Mouse (Mus musculus): ENCODE measurements around the gene Cdc42bpg. TPM values are rescaled to one million over a fixed set of nuclear protein-coding genes. Genes with fewer than 3 reads are reported as not detected.
"Not testable (repeated sequence)": the region's sequence is repeated elsewhere in the genome, so short reads cannot be mapped to it uniquely, and the experiment has no call there.

Gene Cdc42bpg
- polyA plus RNA-seq, 1 experiment = 0.69 TPM

DNA sequence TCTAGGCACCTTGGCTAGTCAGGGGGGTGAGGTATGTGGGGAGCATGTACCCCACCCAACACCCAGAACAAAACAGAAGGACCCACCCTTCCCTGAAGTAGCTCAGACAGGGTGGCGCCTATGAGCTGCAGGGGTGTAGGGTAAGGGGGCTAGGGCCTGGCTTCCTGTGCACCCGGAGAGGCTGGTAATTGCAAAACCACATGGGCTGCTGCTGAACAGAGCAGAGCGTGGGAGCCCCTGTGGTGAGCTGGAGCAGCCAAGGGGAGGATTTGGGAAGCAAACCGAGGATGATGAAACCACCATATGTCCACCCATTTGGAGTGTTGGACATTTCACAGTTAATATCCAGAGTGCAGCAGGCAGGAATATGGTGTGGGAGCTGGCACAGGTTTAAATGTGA is 3.7 kb upstream of the Cdc42bpg start:
- no peaks in the 10 kb centered on the region for H3K9me3 ChIP-seq (ENCODE audit: control insufficient read depth, low read length)
- H3K4me3 ChIP-seq (replicated peaks) = no peak overlapping the region
- TF ChIP-seq GATA1 (IDR thresholded peaks at IDR 0.05; ENCODE audit: low read length) (no peak), TAL1 (IDR thresholded peaks at IDR 0.05; ENCODE audit: low read length) (no peak)
- no peaks in the 10 kb centered on the region for H3K27me3 ChIP-seq (ENCODE audit: control insufficient read depth)
- H3K4me1 ChIP-seq (ENCODE audit: control insufficient read depth) = peaks cover 97% of the 10 kb centered on the region
- peaks cover 49% of the 10 kb centered on the region for H3K36me3 ChIP-seq (ENCODE audit: control insufficient read depth)

DNA sequence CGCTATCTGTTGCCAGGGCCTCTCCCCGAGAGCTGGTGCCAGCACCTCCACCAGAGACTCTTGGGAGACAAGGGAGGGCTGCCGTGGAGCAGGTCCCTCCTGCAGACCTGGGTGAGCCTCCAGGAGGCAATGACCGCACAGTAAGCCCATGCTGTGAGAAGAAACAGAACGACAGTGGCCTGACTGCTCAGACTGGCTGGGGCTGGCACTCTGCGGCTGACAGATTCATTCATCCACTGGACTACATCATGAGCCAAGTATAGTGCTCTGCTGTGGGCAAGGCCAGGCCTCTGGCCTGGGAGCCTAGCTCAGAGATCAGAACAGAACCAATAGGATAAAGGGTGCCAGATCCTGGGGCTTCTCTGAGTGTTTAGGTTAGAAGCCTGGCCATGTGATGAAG is 2.4 kb upstream of the Cdc42bpg start:
- Histone ChIP-seq H3K4me1 (ENCODE audit: control insufficient read depth) (peaks cover 94% of the 10 kb centered on the region), H3K27me3 (ENCODE audit: control insufficient read depth) (no peaks in the 10 kb centered on the region), H3K4me3 (replicated peaks) (no peak overlapping the region), H3K36me3 (ENCODE audit: control insufficient read depth) (peaks cover 36% of the 10 kb centered on the region), H3K9me3 (ENCODE audit: control insufficient read depth, low read length) (no peaks in the 10 kb centered on the region)
- TF ChIP-seq TAL1 (IDR thresholded peaks at IDR 0.05; ENCODE audit: low read length) (no peak), GATA1 (IDR thresholded peaks at IDR 0.05; ENCODE audit: low read length) (no peak)

DNA sequence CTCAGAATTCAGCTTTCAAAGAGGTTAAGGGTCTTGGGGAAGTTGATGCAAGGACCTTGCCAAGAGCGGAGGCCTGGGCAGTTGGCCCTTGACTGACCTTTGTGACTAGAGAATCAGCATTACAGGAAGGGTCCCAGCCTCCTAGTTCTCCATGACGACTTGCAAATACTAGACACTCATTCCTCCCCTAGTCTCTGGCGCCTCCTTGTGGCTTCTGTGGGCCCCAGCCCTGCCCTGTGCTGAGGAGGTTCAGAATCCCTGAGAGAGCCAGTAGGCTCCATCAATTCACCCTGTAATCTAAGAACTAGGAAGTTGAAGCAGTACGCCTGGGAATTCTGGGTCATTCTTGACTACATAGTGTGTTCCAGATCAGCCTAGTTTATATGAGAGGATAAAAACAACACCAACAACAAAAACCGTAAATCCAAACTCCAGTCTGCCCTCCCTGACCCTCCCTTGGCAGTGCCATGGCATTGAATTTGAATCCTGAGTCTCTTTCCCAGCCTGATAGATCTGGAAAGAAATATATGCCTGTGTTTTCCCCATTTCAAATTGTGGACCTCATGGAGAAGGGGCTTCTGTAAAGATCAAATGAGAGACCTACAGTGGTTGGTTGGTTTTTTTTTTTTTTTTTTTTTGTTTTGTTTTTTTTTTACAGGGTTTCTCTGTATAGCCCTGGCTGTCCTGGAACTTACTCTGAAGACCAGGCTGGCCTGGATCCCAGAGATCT is 1.3 kb upstream of the Cdc42bpg start:
- H3K36me3 ChIP-seq (ENCODE audit: control insufficient read depth) = peaks cover 27% of the 10 kb centered on the region
- peaks cover 83% of the 10 kb centered on the region for H3K4me1 ChIP-seq (ENCODE audit: control insufficient read depth)
- no peak for TF ChIP-seq GATA1 (IDR thresholded peaks at IDR 0.05; ENCODE audit: low read length)
- no peak for TF ChIP-seq TAL1 (IDR thresholded peaks at IDR 0.05; ENCODE audit: low read length)
- no peaks in the 10 kb centered on the region for H3K27me3 ChIP-seq (ENCODE audit: control insufficient read depth)
- no peak overlapping the region for H3K4me3 ChIP-seq (replicated peaks)
- no peaks in the 10 kb centered on the region for H3K9me3 ChIP-seq (ENCODE audit: control insufficient read depth, low read length)

DNA sequence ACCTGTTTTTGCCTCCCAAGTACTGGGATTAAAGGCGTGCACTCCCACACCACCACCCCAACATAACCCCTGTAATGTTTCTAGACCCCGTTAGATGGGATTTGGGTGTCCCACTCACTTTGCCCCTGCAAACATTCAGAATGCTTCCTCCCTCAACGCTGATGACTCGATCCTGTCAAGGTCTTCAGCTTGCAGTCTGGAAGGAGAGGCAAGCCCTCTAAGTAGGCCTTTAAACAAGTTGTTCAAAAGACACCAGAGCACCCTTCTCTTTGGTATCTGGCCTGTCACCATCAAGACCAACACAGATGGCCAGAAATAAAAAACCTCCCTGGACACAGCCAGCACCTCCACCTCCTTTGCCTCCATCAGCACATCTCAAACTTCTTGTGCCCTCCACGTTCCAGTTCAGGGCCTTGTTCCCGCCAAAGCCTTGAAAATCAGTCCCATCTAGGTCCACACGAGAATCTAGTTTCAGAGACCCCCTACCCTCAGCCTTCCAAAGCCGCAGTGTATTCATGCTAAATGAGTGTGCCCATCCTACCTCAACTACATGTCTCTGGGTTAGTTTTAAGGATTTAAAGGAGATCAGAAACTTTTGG is 640 bp upstream of the Cdc42bpg start:
- TF ChIP-seq GATA1 (IDR thresholded peaks at IDR 0.05; ENCODE audit: low read length) = no peak
- TF ChIP-seq TAL1 (IDR thresholded peaks at IDR 0.05; ENCODE audit: low read length) = no peak
- Histone ChIP-seq H3K9me3 (ENCODE audit: control insufficient read depth, low read length) (no peaks in the 10 kb centered on the region), H3K27me3 (ENCODE audit: control insufficient read depth) (no peaks in the 10 kb centered on the region), H3K36me3 (ENCODE audit: control insufficient read depth) (peaks cover 27% of the 10 kb centered on the region), H3K4me3 (replicated peaks) (peak overlapping the region; percentile 80), H3K4me1 (ENCODE audit: control insufficient read depth) (peaks cover 77% of the 10 kb centered on the region)

DNA sequence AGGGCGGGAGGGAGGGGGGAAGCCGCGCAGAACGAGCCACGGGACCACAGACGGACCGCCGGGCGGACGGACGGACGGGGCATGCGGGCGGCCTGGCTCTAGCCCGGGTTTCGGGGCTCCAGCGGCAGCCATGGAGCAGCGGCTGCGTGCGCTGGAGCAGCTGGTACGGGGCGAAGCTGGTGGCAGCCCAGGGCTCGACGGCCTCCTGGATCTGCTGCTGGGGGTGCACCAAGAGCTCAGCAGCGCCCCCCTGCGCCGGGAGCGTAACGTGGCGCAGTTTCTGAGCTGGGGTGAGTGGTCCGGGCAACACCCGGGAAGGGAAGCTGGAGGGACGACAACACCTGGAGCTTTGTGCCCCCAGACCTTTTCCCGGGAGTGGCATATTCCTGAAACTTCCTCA is 330 bp downstream of the Cdc42bpg start:
- peaks cover 28% of the 10 kb centered on the region for H3K36me3 ChIP-seq (ENCODE audit: control insufficient read depth)
- H3K4me1 ChIP-seq (ENCODE audit: control insufficient read depth) = peaks cover 67% of the 10 kb centered on the region
- no peak for TF ChIP-seq TAL1 (IDR thresholded peaks at IDR 0.05; ENCODE audit: low read length)
- TF ChIP-seq GATA1 (IDR thresholded peaks at IDR 0.05; ENCODE audit: low read length) = no peak
- H3K9me3 ChIP-seq (ENCODE audit: control insufficient read depth, low read length) = no peaks in the 10 kb centered on the region
- peak overlapping the region; percentile 80 for H3K4me3 ChIP-seq (replicated peaks)
- H3K27me3 ChIP-seq (ENCODE audit: control insufficient read depth) = no peaks in the 10 kb centered on the region

DNA sequence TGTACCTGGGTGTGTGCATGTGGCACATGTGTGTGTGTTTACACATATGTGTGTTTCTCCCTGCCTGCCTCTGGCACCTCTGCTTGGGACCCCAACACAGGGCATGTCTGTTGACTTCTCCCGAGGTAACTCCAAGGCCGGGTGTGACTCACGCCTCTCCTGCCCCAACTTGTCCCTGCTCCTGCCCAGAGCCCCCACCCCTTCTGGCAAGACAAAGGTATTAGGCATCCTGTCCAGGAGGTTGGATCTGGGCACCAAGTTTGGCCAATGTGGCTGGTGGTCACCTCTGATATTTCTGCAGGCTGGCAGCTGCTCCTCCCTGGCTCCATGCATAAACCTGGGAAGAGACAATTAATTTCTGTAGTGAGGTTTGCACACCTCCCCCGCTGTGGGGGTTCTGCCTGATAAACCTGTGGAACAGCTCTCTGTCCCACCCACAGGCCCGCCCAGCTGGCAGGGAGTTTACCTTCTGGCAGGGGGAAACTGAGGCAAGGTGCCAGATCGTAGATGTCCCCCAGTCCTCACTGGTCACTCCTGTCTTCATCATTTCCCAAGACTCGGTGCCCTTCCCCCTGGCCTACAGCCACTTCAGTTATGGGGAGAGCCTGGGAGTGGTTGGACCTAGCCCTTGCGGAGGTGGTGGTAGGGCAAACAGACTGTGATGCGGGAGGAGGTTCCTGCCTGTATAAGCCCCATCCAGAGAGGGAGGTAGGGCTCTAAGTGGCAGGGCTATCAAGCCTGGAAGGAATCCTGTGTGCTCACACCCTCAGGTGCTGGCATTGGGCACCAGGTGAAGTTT is 1.7 kb downstream of the Cdc42bpg start:
- Histone ChIP-seq H3K4me1 (ENCODE audit: control insufficient read depth) (peaks cover 53% of the 10 kb centered on the region), H3K36me3 (ENCODE audit: control insufficient read depth) (peaks cover 29% of the 10 kb centered on the region), H3K4me3 (replicated peaks) (peak overlapping the region; percentile 80)

DNA sequence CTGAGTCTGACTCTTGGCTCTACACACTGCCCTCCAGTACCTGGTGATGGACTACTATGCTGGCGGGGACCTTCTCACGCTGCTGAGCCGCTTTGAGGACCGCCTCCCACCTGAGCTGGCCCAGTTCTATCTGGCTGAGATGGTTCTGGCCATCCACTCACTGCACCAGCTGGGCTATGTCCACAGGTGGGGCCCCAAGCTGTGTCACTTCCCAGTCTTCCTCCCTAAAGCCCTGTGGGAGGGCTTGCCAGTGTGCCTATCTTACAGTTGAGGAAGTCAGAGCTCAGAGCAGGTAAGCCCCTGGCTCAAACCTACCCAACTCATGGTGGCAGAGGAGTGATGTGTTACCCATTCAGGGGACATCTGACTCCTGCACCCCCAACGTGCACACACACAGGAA is 3.9 kb downstream of the Cdc42bpg start:
- H3K27me3 ChIP-seq (ENCODE audit: control insufficient read depth) = no peaks in the 10 kb centered on the region
- no peaks in the 10 kb centered on the region for H3K9me3 ChIP-seq (ENCODE audit: control insufficient read depth, low read length)
- peaks cover 52% of the 10 kb centered on the region for H3K36me3 ChIP-seq (ENCODE audit: control insufficient read depth)
- no peak overlapping the region for H3K4me3 ChIP-seq (replicated peaks)
- TF ChIP-seq TAL1 (IDR thresholded peaks at IDR 0.05; ENCODE audit: low read length) (no peak), GATA1 (IDR thresholded peaks at IDR 0.05; ENCODE audit: low read length) (no peak)
- peaks cover 31% of the 10 kb centered on the region for H3K4me1 ChIP-seq (ENCODE audit: control insufficient read depth)

More for the DNA sequence above, 1.7 kb downstream of the Cdc42bpg start:
- Histone ChIP-seq H3K9me3 (ENCODE audit: control insufficient read depth, low read length) (no peaks in the 10 kb centered on the region), H3K27me3 (ENCODE audit: control insufficient read depth) (no peaks in the 10 kb centered on the region)
- no peak for TF ChIP-seq TAL1 (IDR thresholded peaks at IDR 0.05; ENCODE audit: low read length)
- TF ChIP-seq GATA1 (IDR thresholded peaks at IDR 0.05; ENCODE audit: low read length) = no peak

DNA sequence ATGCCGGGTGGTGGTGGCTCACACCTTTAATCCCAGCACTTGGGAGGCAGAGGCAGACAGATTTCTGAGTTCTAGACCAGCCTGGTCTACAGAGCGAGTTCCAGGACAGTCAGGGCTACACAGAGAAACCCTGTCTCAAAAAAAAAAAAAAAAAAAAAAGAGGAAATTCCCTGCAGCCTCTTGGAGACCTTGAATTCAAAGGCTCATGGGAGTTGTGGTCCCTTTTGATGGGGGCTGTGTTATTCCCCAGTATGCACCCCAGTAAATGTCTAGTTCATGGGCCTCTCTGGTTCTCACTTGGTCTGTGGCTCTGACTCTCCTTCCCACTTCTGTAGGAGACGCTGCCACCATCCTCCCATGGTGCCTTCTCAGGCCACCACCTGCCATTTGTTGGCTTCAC is 5.5 kb downstream of the Cdc42bpg start:
- H3K27me3 ChIP-seq (ENCODE audit: control insufficient read depth); H3K9me3 ChIP-seq (ENCODE audit: control insufficient read depth, low read length); H3K4me3 ChIP-seq (replicated peaks): not testable (repeated sequence)
- Histone ChIP-seq H3K36me3 (ENCODE audit: control insufficient read depth) (peaks cover 68% of the 10 kb centered on the region), H3K4me1 (ENCODE audit: control insufficient read depth) (peaks cover 18% of the 10 kb centered on the region)

DNA sequence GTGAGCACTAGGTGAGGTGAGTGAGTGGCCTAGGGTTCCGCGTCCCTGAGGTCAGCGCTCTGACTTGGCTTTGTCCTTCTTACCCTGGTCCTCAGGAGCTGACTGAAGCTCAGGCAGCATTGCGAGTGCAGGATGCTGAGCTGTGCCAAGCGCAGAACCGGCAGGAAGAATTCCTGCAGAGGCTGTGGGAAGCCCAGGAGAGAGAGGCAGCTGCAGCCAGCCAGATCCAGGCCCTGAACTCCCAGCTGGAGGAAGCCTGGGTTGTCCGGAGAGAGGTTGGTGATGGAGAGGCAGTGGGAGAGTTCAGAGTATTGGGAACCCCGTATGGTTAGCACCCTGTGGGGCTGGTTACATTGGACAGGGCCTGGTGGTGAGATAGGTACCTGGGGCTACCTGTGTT is 7.5 kb downstream of the Cdc42bpg start:
- Histone ChIP-seq H3K27me3 (ENCODE audit: control insufficient read depth) (no peaks in the 10 kb centered on the region), H3K4me3 (replicated peaks) (no peak overlapping the region), H3K36me3 (ENCODE audit: control insufficient read depth) (peaks cover 88% of the 10 kb centered on the region), H3K9me3 (ENCODE audit: control insufficient read depth, low read length) (no peaks in the 10 kb centered on the region), H3K4me1 (ENCODE audit: control insufficient read depth) (no peaks in the 10 kb centered on the region; the same call in 1 of the 2 replicates)
- no peak for TF ChIP-seq TAL1 (IDR thresholded peaks at IDR 0.05; ENCODE audit: low read length)
- no peak for TF ChIP-seq GATA1 (IDR thresholded peaks at IDR 0.05; ENCODE audit: low read length)

Measured in erythroblast, embryonic 14.5 days (primary cell).